ENCODE assay signal across 8 mouse cellular contexts in the genomic region with DNA sequence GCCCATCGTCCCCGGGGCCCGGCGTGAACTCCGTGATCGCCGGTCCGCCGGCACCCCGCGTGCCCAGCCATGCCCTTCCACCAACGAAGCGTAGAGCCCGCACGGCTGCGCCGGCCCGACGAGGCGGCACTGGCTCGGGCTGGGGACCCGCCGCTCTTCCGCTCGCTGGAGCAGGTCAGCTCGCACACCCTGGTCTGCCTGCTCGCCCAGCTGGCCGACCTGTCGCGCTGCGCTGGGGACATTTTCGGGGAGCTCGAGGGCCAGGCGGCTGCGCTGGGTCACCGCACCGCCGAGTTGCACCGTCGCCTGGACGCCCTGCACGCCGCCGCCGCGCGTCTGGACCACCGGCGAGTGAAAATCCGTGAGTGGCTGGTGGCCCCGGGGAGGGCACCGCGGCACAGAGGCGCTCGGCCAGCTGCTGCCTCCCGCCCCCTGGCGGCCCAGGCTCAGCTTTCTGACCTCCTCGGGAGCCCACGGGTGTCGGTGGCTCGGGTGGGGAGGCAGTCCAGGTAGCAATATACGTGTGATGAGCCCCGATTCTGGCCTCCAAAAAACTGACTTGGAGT. TPM values are rescaled to one million over a fixed set of nuclear protein-coding genes. Genes with fewer than 3 reads are reported as not detected.
A peak's percentile ranks its signal among the peaks of the same experiment; 100 is the strongest.
DNase-seq lines count a peak whose midpoint lies in the region; ATAC-seq lines count a peak whose summit lies in the region.

A gene (plus strand): TSS at position 70 of the 566 bp plus-strand sequence.

- H3K27ac ChIP-seq in forebrain, embryonic 10.5 days, result peak within 1 kb of the TSS; percentile 96
- H3K27ac ChIP-seq in heart, embryonic 15.5 days, result peak within 1 kb of the TSS; percentile 35
- H3K27ac ChIP-seq in liver, embryonic 16.5 days (ENCODE audit: low read length), result no peak within 1 kb of the TSS
- H3K27ac ChIP-seq in neural tube, embryonic 13.5 days (replicated peaks), result peak within 1 kb of the TSS; percentile 67

- H3K4me3 ChIP-seq in forebrain, embryonic 10.5 days, result peak within 1 kb of the TSS; percentile 83
- H3K4me3 ChIP-seq in heart, embryonic 15.5 days, result peak within 1 kb of the TSS; percentile 85
- peak within 1 kb of the TSS; percentile 65 for H3K4me3 ChIP-seq in liver, embryonic 16.5 days (ENCODE audit: low read depth, low read length)
- H3K4me3 ChIP-seq in neural tube, embryonic 13.5 days, result peak within 1 kb of the TSS; percentile 84

- H3K4me1 ChIP-seq in forebrain, embryonic 10.5 days, result peaks cover 39% of the 10 kb centered on the region
- peaks cover 11% of the 10 kb centered on the region for H3K4me1 ChIP-seq in heart, embryonic 15.5 days (replicated peaks)
- H3K4me1 ChIP-seq in liver, embryonic 16.5 days (ENCODE audit: control insufficient read depth, low read depth, low read length), result no peaks in the 10 kb centered on the region; the same call in 1 of the 2 replicates
- peaks cover 8% of the 10 kb centered on the region for H3K4me1 ChIP-seq in neural tube, embryonic 13.5 days (replicated peaks)

- no peaks in the 10 kb centered on the region; the same call in 1 of the 2 replicates for H3K9me3 ChIP-seq in forebrain, embryonic 10.5 days
- H3K9me3 ChIP-seq in heart, embryonic 15.5 days (replicated peaks), result no peaks in the 10 kb centered on the region
- no peaks in the 10 kb centered on the region for H3K9me3 ChIP-seq in liver, embryonic 16.5 days (replicated peaks; ENCODE audit: control insufficient read depth, low read length)
- H3K9me3 ChIP-seq in neural tube, embryonic 13.5 days, result no peaks in the 10 kb centered on the region

- H3K4me2 ChIP-seq in heart, embryonic 15.5 days, result peak within 1 kb of the TSS; percentile 97
- H3K4me2 ChIP-seq in liver, embryonic 16.5 days (ENCODE audit: low read depth, low read length), result peak within 1 kb of the TSS; percentile 64
- H3K4me2 ChIP-seq in neural tube, embryonic 13.5 days, result peak within 1 kb of the TSS; percentile 95

- peak; percentile 15 for DNase-seq in right cerebral cortex, adult 18-20 months
- DNase-seq in right cerebral cortex, postnatal 36 days (ENCODE audit: low spot score in 2 of 2), result no peak
- peak; percentile 66 for DNase-seq in forebrain, embryonic 10.5 days (ENCODE audit: extremely low spot score, low spot score)
- peak; percentile 87 for DNase-seq in kidney, postnatal 10 days
- DNase-seq in thymus, postnatal 14 days, result peak; percentile 72

- peaks cover 17% of the 10 kb centered on the region for H3K27me3 ChIP-seq in forebrain, embryonic 10.5 days (ENCODE audit: poor library complexity, severe bottlenecking)
- H3K27me3 ChIP-seq in heart, embryonic 15.5 days, result no peaks in the 10 kb centered on the region
- H3K27me3 ChIP-seq in liver, embryonic 16.5 days (ENCODE audit: control insufficient read depth, insufficient read depth, low read depth, low read length), result peaks cover 29% of the 10 kb centered on the region
- H3K27me3 ChIP-seq in neural tube, embryonic 13.5 days, result peaks cover 12% of the 10 kb centered on the region; the same call in 1 of the 2 replicates

- H3K36me3 ChIP-seq in forebrain, embryonic 10.5 days (replicated peaks), result no peaks in the 10 kb centered on the region
- no peaks in the 10 kb centered on the region for H3K36me3 ChIP-seq in heart, embryonic 15.5 days
- no peaks in the 10 kb centered on the region for H3K36me3 ChIP-seq in liver, embryonic 16.5 days (ENCODE audit: control insufficient read depth, insufficient read depth)
- no peaks in the 10 kb centered on the region for H3K36me3 ChIP-seq in neural tube, embryonic 13.5 days

- peak within 1 kb of the TSS; percentile 88 for H3K9ac ChIP-seq in heart, embryonic 15.5 days
- H3K9ac ChIP-seq in liver, embryonic 16.5 days (ENCODE audit: low read depth, low read length), result peak within 1 kb of the TSS; percentile 57
- H3K9ac ChIP-seq in neural tube, embryonic 13.5 days, result peak within 1 kb of the TSS; percentile 85

- peak; percentile 74 for ATAC-seq in heart, embryonic 15.5 days (replicated peaks; ENCODE audit: insufficient number of reproducible peaks, insufficient read depth, low FRiP score, low read depth)
- peak; percentile 68 for ATAC-seq in liver, embryonic 16.5 days (ENCODE audit: low read depth)
- ATAC-seq in neural tube, embryonic 13.5 days (ENCODE audit: low read depth), result peak; percentile 86

- WGBS in forebrain, embryonic 10.5 days, result under 1% methylated on average over 63 of the region's 63 CpGs
- WGBS in heart, embryonic 15.5 days, result under 1% methylated on average over 63 of the region's 63 CpGs
- under 1% methylated on average over 62 of the region's 63 CpGs for WGBS in liver, embryonic 16.5 days (ENCODE audit: insufficient replicate concordance)
- under 1% methylated on average over 63 of the region's 63 CpGs for WGBS in neural tube, embryonic 13.5 days

RNA-seq across cellular contexts. Expression of the gene that starts here (rescaled TPM):
- polyA plus RNA-seq in forebrain, embryonic 10.5 days (2016; fragmentation: Nextera tagmentation; extraction: Ambion mirVana), result 11.4 and 11.6 TPM in 2 replicates
- 11.2 and 12.7 TPM in 2 replicates for polyA plus RNA-seq in heart, embryonic 15.5 days (2015; fragmentation: Nextera tagmentation; extraction: Ambion mirVana)
- 0.58 and 0.78 TPM in 2 replicates for polyA plus RNA-seq in liver, embryonic 16.5 days (2015; fragmentation: Nextera tagmentation; extraction: Ambion mirVana)
- polyA plus RNA-seq in neural tube, embryonic 13.5 days (2015; fragmentation: Nextera tagmentation; extraction: Ambion mirVana), result 18.4 and 19.3 TPM in 2 replicates

Comparison
In these comparisons a context has a peak if more than half of its experiments do, and no peak if none do; other contexts are left out.
1. DNase-seq: peak in right cerebral cortex, adult 18-20 months (single experiment), forebrain, embryonic 10.5 days (single experiment), kidney, postnatal 10 days (single experiment) and thymus, postnatal 14 days (single experiment); none in right cerebral cortex, postnatal 36 days (0 of 2).
2. Peak in ATAC-seq, H3K4me3 ChIP-seq, H3K9ac ChIP-seq and H3K4me2 ChIP-seq in liver, embryonic 16.5 days; RNA of the gene not detected or under 1 TPM.
3. Peak in every context shown above with its lines, with median percentiles within 50 percentile points of each other: H3K4me3 ChIP-seq, ATAC-seq, H3K4me2 ChIP-seq and H3K9ac ChIP-seq.